Mouse (Mus musculus): ENCODE measurements at regions not wholly inside any gene's neighbourhood (a gene's known extent, or its start where the extent isn't known, plus 50 kb on each side); places are given as distances from the start of the nearest gene placed in this dataset.

GRCm38 (mm10) chr2:51234427-51234826, 85.5 kb upstream of the Rnd3 start:
- H3K4me3 ChIP-seq (replicated peaks): no peak overlapping the region
- no peaks in the 10 kb centered on the region for H3K36me3 ChIP-seq
- H3K27ac ChIP-seq (replicated peaks): no peak overlapping the region
- H3K4me1 ChIP-seq: peaks cover 4% of the 10 kb centered on the region; the same call in 1 of the 2 replicates
- no peak for ATAC-seq (ENCODE audit: low FRiP score)
- no peak overlapping the region for H3K4me2 ChIP-seq
- no peaks in the 10 kb centered on the region for H3K27me3 ChIP-seq (replicated peaks)
- H3K9ac ChIP-seq (replicated peaks): no peak overlapping the region
- 66% methylated on average over 5 of the region's 5 CpGs for WGBS
- H3K9me3 ChIP-seq (replicated peaks): no peaks in the 10 kb centered on the region

- H3K4me2 ChIP-seq: no peak overlapping the region
- ATAC-seq (ENCODE audit: low FRiP score): no peak
- no peaks in the 10 kb centered on the region for H3K9me3 ChIP-seq (replicated peaks)
- H3K4me1 ChIP-seq: no peaks in the 10 kb centered on the region
- H3K36me3 ChIP-seq: no peaks in the 10 kb centered on the region
- H3K4me3 ChIP-seq (replicated peaks): no peak overlapping the region
- 42% methylated on average over 1 of the region's 1 CpGs for WGBS
- H3K27ac ChIP-seq (replicated peaks): no peak overlapping the region
- H3K27me3 ChIP-seq (replicated peaks): no peaks in the 10 kb centered on the region
- no peak overlapping the region for H3K9ac ChIP-seq (replicated peaks)
Measured at GRCm38 (mm10) chr2:51222851-51223250, 73.9 kb upstream of the Rnd3 start.

- Histone ChIP-seq H3K9ac (replicated peaks) (no peak overlapping the region), H3K4me2 (no peak overlapping the region), H3K4me3 (replicated peaks) (no peak overlapping the region), H3K27me3 (replicated peaks) (no peaks in the 10 kb centered on the region), H3K9me3 (replicated peaks) (no peaks in the 10 kb centered on the region), H3K4me1 (no peaks in the 10 kb centered on the region), H3K27ac (replicated peaks) (no peak overlapping the region), H3K36me3 (no peaks in the 10 kb centered on the region)
- WGBS: 69% methylated on average over 6 of the region's 6 CpGs
- no peak for ATAC-seq (ENCODE audit: low FRiP score)
Measured at GRCm38 (mm10) chr2:51219714-51220113, 70.8 kb upstream of the Rnd3 start.

- no peak for ATAC-seq (ENCODE audit: low FRiP score)
- Histone ChIP-seq H3K4me1 (0 out of 2 replicates have a peak, but pooled peaks cover 3% of the 10 kb centered on the region), H3K27ac (replicated peaks) (no peak overlapping the region), H3K36me3 (no peaks in the 10 kb centered on the region), H3K4me3 (replicated peaks) (no peak overlapping the region), H3K4me2 (no peak overlapping the region), H3K27me3 (replicated peaks) (no peaks in the 10 kb centered on the region), H3K9me3 (replicated peaks) (no peaks in the 10 kb centered on the region), H3K9ac (replicated peaks) (no peak overlapping the region)
- 61% methylated on average over 7 of the region's 7 CpGs for WGBS
Measured at GRCm38 (mm10) chr2:51207150-51208022, 58.5 kb upstream of the Rnd3 start.

- ATAC-seq (ENCODE audit: low FRiP score): no peak
- no peaks in the 10 kb centered on the region for H3K9me3 ChIP-seq (replicated peaks)
- H3K27me3 ChIP-seq (replicated peaks): no peaks in the 10 kb centered on the region
- H3K36me3 ChIP-seq: no peaks in the 10 kb centered on the region
- no peak overlapping the region for H3K27ac ChIP-seq (replicated peaks)
- no peak overlapping the region for H3K9ac ChIP-seq (replicated peaks)
- 9% methylated on average over 4 of the region's 4 CpGs for WGBS
- H3K4me2 ChIP-seq: no peak overlapping the region
- H3K4me1 ChIP-seq: 0 out of 2 replicates have a peak, but pooled peaks cover 3% of the 10 kb centered on the region
- no peak overlapping the region for H3K4me3 ChIP-seq (replicated peaks)
Measured at GRCm38 (mm10) chr2:51206332-51206731, 57.4 kb upstream of the Rnd3 start.

Measured in neural tube, embryonic 15.5 days (tissue).